Mouse (Mus musculus): Measurements from ENCODE around the gene Bcl2a1d. TPM values are rescaled to one million over a fixed set of nuclear protein-coding genes. Genes with fewer than 3 reads are reported as not detected.
"Not testable (repeated sequence)": the region's sequence is repeated elsewhere in the genome, so short reads cannot be mapped to it uniquely, and the experiment has no call there.

Bcl2a1d gene
- polyA plus RNA-seq, 1 experiment from 2014 or later, result 2.1 TPM

GRCm38 (mm10) chr9:88709304-88709703 is 22.4 kb downstream of the Bcl2a1d start:
- 84% methylated on average over 6 of the region's 6 CpGs for WGBS
- H3K4me3 ChIP-seq (ENCODE audit: low read length), result no peak overlapping the region

GRCm38 (mm10) chr9:88706700-88707099 is 25.0 kb downstream of the Bcl2a1d start:
- 62% methylated on average over 4 of the region's 4 CpGs for WGBS
- Histone ChIP-seq H3K27me3 (ENCODE audit: control insufficient read depth, insufficient read depth, low read depth, low read length) (no peaks in the 10 kb centered on the region), H3K4me2 (ENCODE audit: low read depth, low read length) (no peak overlapping the region), H3K36me3 (ENCODE audit: control insufficient read depth, insufficient read depth, low read length) (no peaks in the 10 kb centered on the region), H3K4me1 (replicated peaks; ENCODE audit: control insufficient read depth, insufficient read depth, low read length) (no peaks in the 10 kb centered on the region), H3K27ac (ENCODE audit: low read length) (no peak overlapping the region), H3K4me3 (ENCODE audit: low read length) (no peak overlapping the region), H3K9me3 (ENCODE audit: control insufficient read depth, low read length) (no peaks in the 10 kb centered on the region), H3K9ac (ENCODE audit: low read length) (no peak overlapping the region)
- ATAC-seq (ENCODE audit: low read depth), result no peak

More at GRCm38 (mm10) chr9:88709304-88709703, 22.4 kb downstream of the Bcl2a1d start:
- H3K27me3 ChIP-seq (ENCODE audit: control insufficient read depth, insufficient read depth, low read depth, low read length), result no peaks in the 10 kb centered on the region
- H3K9me3 ChIP-seq (ENCODE audit: control insufficient read depth, low read length), result no peaks in the 10 kb centered on the region
- H3K36me3 ChIP-seq (ENCODE audit: control insufficient read depth, insufficient read depth, low read length), result no peaks in the 10 kb centered on the region
- no peaks in the 10 kb centered on the region for H3K4me1 ChIP-seq (replicated peaks; ENCODE audit: control insufficient read depth, insufficient read depth, low read length)
- ATAC-seq (ENCODE audit: low read depth), result no peak
- no peak overlapping the region for H3K27ac ChIP-seq (ENCODE audit: low read length)
- H3K9ac ChIP-seq (ENCODE audit: low read length), result no peak overlapping the region
- H3K4me2 ChIP-seq (ENCODE audit: low read depth, low read length), result no peak overlapping the region

- 77% methylated on average over 8 of the region's 8 CpGs for WGBS
- not testable (repeated sequence) for ATAC-seq (ENCODE audit: low read depth); H3K27me3 ChIP-seq (ENCODE audit: control insufficient read depth, insufficient read depth, low read depth, low read length)
Observed at GRCm38 (mm10) chr9:88705157-88705556, 26.6 kb downstream of the Bcl2a1d start.

DNA sequence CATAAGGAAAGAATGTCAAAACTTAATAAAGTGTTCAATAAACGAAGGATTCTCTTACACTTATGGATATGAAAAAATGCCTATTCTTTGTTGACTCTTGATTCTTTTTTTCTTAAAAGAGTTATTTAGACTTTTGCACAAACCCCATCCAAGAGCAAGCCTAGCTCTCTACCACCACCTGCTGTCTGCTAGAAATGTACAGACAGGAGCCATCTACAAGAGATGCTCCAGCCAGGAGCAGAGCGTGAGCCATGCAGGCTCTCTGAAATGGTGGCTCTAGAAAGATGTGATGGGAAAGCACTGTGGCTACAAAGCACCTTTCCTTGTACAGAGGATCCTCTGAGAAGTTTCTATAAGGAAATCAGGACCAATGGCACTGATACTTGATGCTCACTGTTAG is 33.0 kb downstream of the Bcl2a1d start:
- not testable (repeated sequence) for H3K4me3 ChIP-seq (ENCODE audit: low read length); H3K36me3 ChIP-seq (ENCODE audit: control insufficient read depth, insufficient read depth, low read length); H3K27me3 ChIP-seq (ENCODE audit: control insufficient read depth, insufficient read depth, low read depth, low read length); ATAC-seq (ENCODE audit: low read depth); H3K27ac ChIP-seq (ENCODE audit: low read length); H3K4me1 ChIP-seq (replicated peaks; ENCODE audit: control insufficient read depth, insufficient read depth, low read length); H3K9ac ChIP-seq (ENCODE audit: low read length); H3K4me2 ChIP-seq (ENCODE audit: low read depth, low read length); H3K9me3 ChIP-seq (ENCODE audit: control insufficient read depth, low read length)
- WGBS, result no CpG with 5 or more reads among the region's 2 CpGs

More at GRCm38 (mm10) chr9:88705157-88705556, 26.6 kb downstream of the Bcl2a1d start:
- H3K9ac ChIP-seq (ENCODE audit: low read length); H3K4me3 ChIP-seq (ENCODE audit: low read length); H3K27ac ChIP-seq (ENCODE audit: low read length); H3K9me3 ChIP-seq (ENCODE audit: control insufficient read depth, low read length); H3K36me3 ChIP-seq (ENCODE audit: control insufficient read depth, insufficient read depth, low read length); H3K4me1 ChIP-seq (replicated peaks; ENCODE audit: control insufficient read depth, insufficient read depth, low read length); H3K4me2 ChIP-seq (ENCODE audit: low read depth, low read length): not testable (repeated sequence)

DNA sequence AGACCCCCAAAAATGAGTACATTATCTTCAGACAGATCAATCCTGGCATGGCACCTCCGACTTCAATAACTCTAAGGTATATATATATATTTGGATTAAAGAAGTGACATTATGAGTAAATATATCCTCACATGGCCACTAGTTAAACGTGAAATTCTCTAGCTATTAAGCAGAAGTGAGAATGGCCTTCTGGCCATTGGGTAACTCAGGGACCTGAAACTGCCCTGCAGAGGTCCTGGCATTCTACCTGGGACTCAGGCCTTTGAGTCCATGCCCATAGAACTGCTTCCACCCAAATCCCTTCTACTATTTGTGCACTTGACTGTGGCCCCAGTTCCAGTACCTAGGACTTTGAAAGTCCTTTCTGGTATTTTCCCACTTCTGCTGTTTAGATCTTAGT is 40.4 kb downstream of the Bcl2a1d start:
- not testable (repeated sequence) for H3K36me3 ChIP-seq (ENCODE audit: control insufficient read depth, insufficient read depth, low read length); H3K4me2 ChIP-seq (ENCODE audit: low read depth, low read length); H3K27ac ChIP-seq (ENCODE audit: low read length); ATAC-seq (ENCODE audit: low read depth); H3K9me3 ChIP-seq (ENCODE audit: control insufficient read depth, low read length); H3K9ac ChIP-seq (ENCODE audit: low read length); H3K4me3 ChIP-seq (ENCODE audit: low read length); H3K4me1 ChIP-seq (replicated peaks; ENCODE audit: control insufficient read depth, insufficient read depth, low read length); H3K27me3 ChIP-seq (ENCODE audit: control insufficient read depth, insufficient read depth, low read depth, low read length)
- WGBS, result 72% methylated on average over 2 of the region's 2 CpGs

DNA sequence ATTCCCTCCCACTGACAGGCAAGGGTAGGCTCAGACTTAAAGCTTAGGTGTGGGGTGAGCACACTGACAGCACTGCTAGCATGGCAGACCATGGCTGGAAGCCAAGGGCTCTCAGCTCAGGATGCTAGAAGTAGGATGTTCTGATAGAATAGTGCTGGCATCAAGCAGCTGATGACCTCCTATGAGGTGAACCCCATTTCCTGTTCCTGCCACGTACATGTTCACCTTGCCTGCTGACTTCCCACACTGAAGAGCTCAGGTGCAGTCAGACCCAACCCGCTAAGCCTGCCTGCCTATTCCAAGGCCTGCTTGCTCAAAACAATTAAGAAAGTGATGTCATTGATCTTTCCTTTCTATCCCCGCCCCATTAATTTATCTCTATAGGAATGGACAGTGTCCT is 42.3 kb downstream of the Bcl2a1d start:
- not testable (repeated sequence) for H3K4me2 ChIP-seq (ENCODE audit: low read depth, low read length); H3K9me3 ChIP-seq (ENCODE audit: control insufficient read depth, low read length); H3K4me1 ChIP-seq (replicated peaks; ENCODE audit: control insufficient read depth, insufficient read depth, low read length); H3K4me3 ChIP-seq (ENCODE audit: low read length); H3K9ac ChIP-seq (ENCODE audit: low read length); H3K27ac ChIP-seq (ENCODE audit: low read length); ATAC-seq (ENCODE audit: low read depth); H3K36me3 ChIP-seq (ENCODE audit: control insufficient read depth, insufficient read depth, low read length); H3K27me3 ChIP-seq (ENCODE audit: control insufficient read depth, insufficient read depth, low read depth, low read length)
- 83% methylated on average over 1 of the region's 3 CpGs for WGBS

DNA sequence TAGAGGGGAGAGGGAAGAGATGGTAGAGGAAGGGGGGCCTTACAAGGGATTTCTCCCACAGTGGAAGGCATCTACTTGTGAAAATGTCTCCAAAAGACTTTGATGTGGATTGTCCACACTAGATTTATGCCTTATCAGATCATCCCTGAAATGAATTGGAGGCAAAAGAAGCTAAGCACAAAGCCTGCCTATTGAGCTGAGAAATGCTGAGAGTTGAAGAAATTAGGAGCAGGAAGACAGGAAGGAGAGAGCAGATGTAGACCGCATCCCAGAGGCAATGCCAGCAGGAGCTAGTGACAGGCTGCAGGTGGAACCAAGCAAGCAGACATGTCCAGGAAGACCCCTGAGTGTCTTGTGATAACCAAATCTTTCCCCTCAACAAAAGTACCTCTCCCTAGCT is 45.0 kb downstream of the Bcl2a1d start:
- H3K4me1 ChIP-seq (replicated peaks; ENCODE audit: control insufficient read depth, insufficient read depth, low read length); H3K27me3 ChIP-seq (ENCODE audit: control insufficient read depth, insufficient read depth, low read depth, low read length); H3K27ac ChIP-seq (ENCODE audit: low read length); H3K4me3 ChIP-seq (ENCODE audit: low read length); H3K9me3 ChIP-seq (ENCODE audit: control insufficient read depth, low read length); H3K4me2 ChIP-seq (ENCODE audit: low read depth, low read length); H3K36me3 ChIP-seq (ENCODE audit: control insufficient read depth, insufficient read depth, low read length); H3K9ac ChIP-seq (ENCODE audit: low read length); ATAC-seq (ENCODE audit: low read depth): not testable (repeated sequence)
- WGBS, result 77% methylated on average over 1 of the region's 1 CpGs

Other genes with a start within 250 kb of the Bcl2a1d start
- gene Syncrip, start 249.3 kb downstream of the Bcl2a1d start, polyA plus RNA-seq (2015; fragmentation: Nextera tagmentation; extraction: Ambion mirVana), result 82.4 and 89.0 TPM in 2 replicates
- gene Zfp949, start 183.9 kb downstream of the Bcl2a1d start, polyA plus RNA-seq (2015; fragmentation: Nextera tagmentation; extraction: Ambion mirVana), result 11.2 and 12.5 TPM in 2 replicates
- 0.26 TPM in 1 of 2 replicates, not detected in the other for gene Trim43a, start 151.0 kb downstream of the Bcl2a1d start, polyA plus RNA-seq (2015; fragmentation: Nextera tagmentation; extraction: Ambion mirVana)
- gene Mthfsl, start 11.6 kb downstream of the Bcl2a1d start, polyA plus RNA-seq (2015; fragmentation: Nextera tagmentation; extraction: Ambion mirVana), result 42.9 and 43.3 TPM in 2 replicates
- 0.10 TPM in 1 of 2 replicates, not detected in the other for gene Trim43c, start 107.2 kb upstream of the Bcl2a1d start, polyA plus RNA-seq (2015; fragmentation: Nextera tagmentation; extraction: Ambion mirVana)
- 3.5 and 3.8 TPM in 2 replicates for gene Bcl2a1a, start 225.0 kb upstream of the Bcl2a1d start, polyA plus RNA-seq (2015; fragmentation: Nextera tagmentation; extraction: Ambion mirVana)

All from lung, embryonic 16.5 days (tissue).